Mouse (Mus musculus) heart, adult 18-20 months (tissue): ENCODE measurements around the gene Rtn2. TPM values are rescaled to one million over a fixed set of nuclear protein-coding genes. Genes with fewer than 3 reads are reported as not detected.

Source experiments
- DNase-seq, 2 experiments: peaks; one replicate each; pipeline ENCODE4 v3.0.0; 2021 to 2022; ENCODE audit warnings: mixed read lengths in 1 of 2
- long read RNA-seq, 2 experiments: library from polyadenylated mRNA; stranded (forward); transcript quantifications; one replicate each; pipeline ENCODE4 v2.0.0; 2021
- total RNA-seq, 2 experiments: library from RNA; stranded (reverse); gene quantifications; 2 replicates each; pipeline ENCODE4 v1.2.3; 2021

Rtn2 gene
- 100 to 1,000 TPM; 124 to 132 TPM for total RNA-seq
- long read RNA-seq, experiment 1, transcript Rtn2-202 (7 exons, 1,076 nt): major isoform, 27 of 40 reads
- long read RNA-seq, experiment 1, partial matches to known transcripts: 13 of 40 reads
- long read RNA-seq, experiment 1, other reads (novel, unspliced or antisense): 0 of 40 reads
- long read RNA-seq, experiment 2, transcript Rtn2-202 (7 exons, 1,076 nt): major isoform, 22 of 30 reads
- long read RNA-seq, experiment 2, partial matches to known transcripts: 8 of 30 reads
- long read RNA-seq, experiment 2, other reads (novel, unspliced or antisense): 0 of 30 reads

GRCm38 (mm10) chr7:19282385-19282784 lies at the start of gene Rtn2:
Gene Rtn2, plus strand, starts transcription at chr7:19282624.
- DNase-seq: peak; percentile 73

- no peak for DNase-seq
These were observed 47.8 kb upstream of the Rtn2 start for GRCm38 (mm10) chr7:19234652-19235051.

DNA sequence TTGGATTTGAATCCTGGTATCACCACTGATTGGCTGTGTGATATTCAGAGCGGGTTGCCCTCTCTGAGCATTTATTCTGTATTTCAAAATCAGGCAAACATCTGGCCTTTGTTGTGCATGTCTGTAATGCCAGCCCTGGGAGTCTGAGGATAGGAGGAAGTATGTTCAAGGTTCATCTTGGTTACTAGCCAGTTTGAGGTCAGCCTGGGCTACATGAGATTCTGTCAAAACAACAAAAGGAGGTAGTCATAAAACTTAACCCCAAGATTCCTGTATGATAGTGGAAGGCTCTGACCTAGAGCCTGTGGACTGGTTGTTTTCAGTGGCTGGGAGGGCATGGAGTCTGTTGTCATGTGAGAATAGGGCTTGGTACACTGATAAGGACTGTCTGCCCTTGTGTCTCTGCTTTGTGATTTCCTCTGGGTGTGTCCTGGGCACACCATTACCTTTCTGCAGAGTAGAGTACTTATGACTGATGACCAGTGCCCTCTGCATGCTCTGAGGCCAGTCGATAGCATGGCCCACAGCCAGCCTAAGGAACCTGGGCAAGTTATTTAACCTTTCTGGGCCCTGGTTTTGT lies 47.2 kb upstream of the Rtn2 start:
- no peak for DNase-seq

DNA sequence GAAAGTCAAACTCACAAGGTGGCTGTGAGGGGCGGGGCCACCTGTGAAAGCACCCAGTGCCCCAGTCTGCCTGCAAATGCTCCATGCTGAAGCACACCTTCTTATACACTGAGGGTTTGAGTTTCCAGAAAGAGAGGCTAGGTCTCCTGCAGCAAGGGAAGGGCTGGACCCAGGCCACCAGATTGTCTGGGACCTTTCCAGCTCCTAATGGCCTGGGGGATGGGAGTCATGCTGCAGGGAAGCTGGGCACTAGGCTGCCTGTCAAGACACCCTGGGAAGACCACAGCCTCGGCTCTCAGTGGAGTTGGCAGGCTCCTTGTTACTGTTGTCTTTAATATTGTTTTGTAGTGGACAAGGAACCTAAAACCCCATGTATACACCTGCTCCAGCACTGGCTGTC lies 46.0 kb upstream of the Rtn2 start:
- DNase-seq: peak; percentile 64 to 70

DNA sequence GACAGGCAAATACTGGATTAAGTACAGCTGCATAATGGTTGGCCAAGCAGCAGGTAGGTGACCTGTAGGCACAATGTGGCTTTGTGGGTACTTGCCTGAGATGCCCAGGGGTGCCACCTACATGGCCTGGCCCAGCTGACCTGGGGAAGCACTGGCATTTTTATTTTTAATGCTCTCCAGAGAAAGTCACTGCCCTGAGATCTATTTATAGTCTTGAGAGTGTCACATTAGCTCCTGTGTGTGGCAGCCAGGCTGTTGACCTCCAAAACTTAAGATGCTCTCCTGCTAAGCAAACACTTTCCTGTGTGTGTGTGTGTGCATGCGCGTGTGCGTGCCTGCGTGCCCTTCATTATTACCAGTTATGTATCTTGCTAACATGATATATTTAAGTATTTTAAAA lies 44.1 kb upstream of the Rtn2 start:
- DNase-seq: peak; percentile 46 to 67

GRCm38 (mm10) chr7:19239423-19239822 lies 43.0 kb upstream of the Rtn2 start:
- DNase-seq: peak; percentile 87 to 97

- no peak for DNase-seq
These were observed 42.4 kb upstream of the Rtn2 start for GRCm38 (mm10) chr7:19239986-19240385.

DNA sequence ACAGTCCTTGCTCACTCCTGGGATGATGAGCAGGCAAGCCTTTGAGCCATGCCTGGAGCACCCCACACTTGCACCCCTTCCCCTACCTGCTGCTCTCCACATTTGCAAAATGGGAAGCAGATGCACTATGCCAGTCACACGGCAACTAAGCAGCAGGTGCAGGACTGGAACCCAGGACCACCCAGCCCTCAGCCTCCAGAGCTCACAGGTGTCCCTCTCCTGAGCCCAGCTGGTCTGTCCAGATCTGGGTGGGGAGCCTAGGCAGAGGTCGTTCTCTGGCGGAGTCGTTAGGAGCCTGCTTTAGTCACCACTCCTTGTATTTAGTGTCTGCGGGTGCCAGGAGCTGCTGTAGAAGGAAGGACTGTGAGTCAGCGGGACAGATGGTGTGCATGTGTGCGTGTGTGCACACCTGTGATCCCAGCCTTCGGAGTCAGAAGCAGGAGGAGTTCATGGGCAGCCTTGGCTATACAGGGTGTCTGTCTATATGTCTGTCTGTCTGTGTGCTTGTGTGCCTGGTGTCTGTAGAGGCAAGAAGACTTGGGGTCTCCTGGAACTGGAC lies 41.4 kb upstream of the Rtn2 start:
- DNase-seq: no peak

DNA sequence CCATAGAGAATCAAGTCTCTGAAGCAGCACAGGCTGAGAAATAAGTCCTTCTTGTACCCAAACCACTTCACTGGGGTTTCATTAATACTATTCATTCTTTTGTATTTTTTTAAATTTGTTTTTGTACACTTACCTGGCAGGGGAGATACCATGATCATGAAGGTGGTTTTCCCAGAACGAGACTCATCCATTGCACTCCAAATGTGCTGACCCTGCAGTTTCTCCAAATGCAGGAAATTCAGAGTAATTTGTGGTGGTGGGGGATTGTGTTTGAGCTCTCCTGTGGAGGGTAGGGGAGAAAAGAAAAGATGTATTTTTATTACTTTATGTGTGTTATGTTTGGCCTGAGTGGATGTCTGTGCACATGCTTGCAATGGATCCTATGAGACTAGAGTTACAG lies 40.4 kb upstream of the Rtn2 start:
- no peak for DNase-seq

GRCm38 (mm10) chr7:19243858-19244257 lies 38.6 kb upstream of the Rtn2 start:
- no peak for DNase-seq

DNA sequence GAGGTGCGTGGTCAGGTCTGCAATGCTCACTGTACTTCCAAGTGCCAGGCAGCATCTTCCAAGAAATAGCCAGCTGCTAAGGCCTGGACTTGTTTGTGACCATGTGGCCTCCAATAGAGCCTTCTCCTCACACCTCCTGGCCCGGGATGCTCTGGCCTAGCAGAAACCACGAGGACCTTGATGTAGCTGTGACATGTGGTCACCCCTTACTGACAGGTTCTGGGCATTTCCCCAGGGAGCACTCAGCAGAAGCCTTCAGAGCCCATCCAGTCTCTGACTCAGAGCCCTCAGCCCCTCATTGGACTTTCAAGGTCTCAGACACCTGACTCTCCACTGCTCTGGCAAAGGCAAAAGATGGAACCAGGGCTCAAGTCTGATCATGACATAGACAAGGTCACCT lies 37.3 kb upstream of the Rtn2 start:
- DNase-seq: no peak

- no peak for DNase-seq
These were observed 35.6 kb upstream of the Rtn2 start for GRCm38 (mm10) chr7:19246855-19247254.

DNA sequence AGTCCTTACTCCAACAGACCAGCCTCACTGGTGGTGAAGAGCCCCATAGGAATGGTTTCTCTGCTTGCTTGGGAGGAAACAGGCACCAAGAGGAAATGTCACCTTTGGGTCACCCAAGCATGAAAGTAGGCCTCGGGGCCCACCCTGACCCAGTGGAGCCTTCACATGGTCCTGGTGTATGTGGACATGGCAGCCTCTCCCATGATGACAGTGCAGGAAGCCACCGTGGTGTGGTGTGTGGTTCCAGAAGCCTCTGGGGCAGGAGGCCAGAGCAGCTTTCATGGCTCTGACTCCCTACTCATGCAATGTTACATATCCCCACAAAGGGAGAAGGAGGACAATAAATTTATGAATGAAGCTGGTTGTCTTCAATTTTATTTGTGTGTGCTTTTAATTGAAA lies 34.9 kb upstream of the Rtn2 start:
- no peak for DNase-seq

DNA sequence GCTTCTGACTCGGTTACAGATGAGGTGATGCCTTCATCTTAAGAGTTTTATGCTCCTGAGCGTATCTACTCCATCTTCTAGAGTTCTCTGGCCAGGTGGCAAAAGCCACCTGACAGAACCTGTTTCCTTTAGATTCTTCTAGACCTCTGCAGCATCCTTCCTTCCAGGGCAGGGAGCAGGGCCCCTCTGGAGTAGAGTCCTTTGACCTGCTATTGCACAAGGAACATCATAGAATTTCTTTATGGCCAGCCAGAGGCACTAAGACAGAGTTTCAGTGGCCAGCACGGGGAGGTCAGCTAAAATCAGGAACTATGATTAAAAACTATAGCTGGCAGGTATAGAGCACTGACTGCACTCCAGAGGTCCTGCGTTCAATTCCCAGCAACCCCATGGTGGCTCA lies 30.3 kb upstream of the Rtn2 start:
- no peak for DNase-seq

- DNase-seq: peak in 1 of 2 experiments; percentile 43
These were observed 29.0 kb upstream of the Rtn2 start for GRCm38 (mm10) chr7:19253437-19253836.

DNA sequence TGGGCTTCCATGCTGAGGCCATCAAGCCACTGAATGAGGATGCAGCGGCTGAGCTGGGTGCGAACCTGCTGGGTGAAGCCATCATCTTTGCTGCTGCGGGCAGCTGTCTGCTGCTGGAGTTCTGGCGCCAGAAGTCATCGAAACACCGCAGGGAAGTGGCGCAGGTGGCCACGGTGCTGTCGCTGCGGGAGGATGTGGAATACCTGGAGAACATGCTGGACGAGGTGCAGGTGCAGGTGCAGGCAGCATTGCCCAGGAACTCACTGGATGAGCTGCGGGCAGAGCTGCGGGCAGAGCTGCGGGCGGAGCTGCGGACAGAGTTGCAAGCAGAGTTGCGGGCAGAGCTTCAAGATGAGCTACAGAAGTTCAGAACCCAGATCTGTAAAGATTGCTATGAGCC lies 27.0 kb upstream of the Rtn2 start:
- no peak for DNase-seq

GRCm38 (mm10) chr7:19256567-19256966 lies 25.9 kb upstream of the Rtn2 start:
- no peak for DNase-seq

GRCm38 (mm10) chr7:19257390-19258022 lies 24.9 kb upstream of the Rtn2 start:
- peak; percentile 79 to 85 for DNase-seq

DNA sequence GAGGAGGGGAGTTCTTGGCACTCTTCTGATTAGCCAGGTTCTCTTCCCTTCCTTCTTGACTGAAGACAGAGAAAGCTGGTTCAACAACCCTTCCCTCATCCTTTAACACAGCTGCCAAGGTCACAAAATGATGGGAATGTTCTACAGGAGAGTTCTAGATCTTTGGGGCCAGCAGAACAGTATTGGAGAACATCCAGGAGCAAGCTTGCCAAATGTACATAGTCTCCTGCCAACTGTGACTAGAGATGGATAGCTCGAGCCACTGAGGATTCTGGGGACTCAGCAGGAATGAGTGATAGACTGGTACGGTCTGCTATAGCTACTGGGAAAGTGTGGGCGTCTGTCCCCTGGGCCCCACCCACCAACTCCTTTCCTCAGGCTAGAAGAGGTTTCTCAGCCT lies 24.1 kb upstream of the Rtn2 start:
- peak; percentile 63 to 68 for DNase-seq

DNA sequence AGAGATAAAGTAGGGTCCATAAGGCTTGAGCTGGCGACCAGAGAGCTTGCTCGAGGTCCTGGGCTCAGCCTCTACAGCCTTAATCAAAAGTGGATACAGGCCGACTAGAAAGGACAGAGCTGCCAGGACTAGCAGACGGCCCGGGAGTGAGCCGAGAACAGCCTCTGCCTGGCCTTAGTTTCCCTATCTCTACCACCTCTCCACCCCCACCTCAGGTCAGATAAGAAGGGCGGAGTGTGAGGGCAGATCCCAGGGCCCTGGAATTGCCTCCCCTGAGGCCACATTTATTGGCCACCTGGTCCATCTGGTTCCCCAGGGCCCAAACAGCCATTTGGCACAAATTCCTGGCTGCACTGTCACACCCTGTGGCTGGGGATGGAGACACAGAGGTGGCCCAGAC lies 17.3 kb upstream of the Rtn2 start:
- peak; percentile 25 to 38 for DNase-seq

DNA sequence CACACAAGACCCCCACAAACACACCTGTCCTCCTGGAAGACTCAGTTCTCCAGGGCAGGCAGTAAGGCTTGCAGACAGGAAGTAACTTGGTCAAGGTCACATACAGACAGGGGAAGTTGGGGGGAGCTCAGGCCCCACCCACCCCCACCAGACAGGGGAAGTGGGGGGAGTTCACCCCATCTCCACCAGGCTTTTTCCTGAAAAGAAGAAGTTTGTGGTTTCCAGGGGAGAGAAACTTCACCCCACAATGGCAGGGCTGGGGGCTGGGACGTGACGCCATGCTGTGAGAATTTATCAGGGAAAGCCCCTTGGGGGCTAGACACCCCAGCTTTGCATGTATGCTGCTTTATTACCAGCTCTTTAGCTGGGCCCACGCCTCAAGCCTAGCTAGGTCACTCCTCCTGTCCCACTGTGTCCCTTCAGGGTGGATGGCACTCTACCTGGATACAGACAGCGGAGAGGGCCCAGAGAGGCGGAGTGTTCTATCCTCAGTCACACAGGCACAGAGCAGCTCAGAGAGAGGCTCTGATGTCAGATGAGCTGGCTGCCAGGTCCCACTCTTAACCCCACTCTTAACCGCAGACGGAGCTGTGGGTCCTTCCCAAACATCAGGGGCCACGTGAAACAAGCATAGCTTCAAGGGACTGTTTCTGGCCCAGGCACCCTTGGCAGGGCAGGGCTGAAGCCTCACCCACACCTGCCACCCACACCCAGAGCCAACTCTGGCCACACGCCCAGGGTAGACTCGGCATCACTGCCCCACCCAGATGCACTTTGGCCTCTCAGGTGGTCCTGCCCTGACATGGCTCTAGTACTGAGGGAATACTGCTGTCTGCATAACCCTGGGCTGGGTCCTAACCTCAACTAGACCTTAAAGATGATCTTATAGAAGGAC lies 16.2 kb upstream of the Rtn2 start:
- peak; percentile 27 to 60 for DNase-seq

- no peak for DNase-seq
These were observed 15.4 kb upstream of the Rtn2 start for GRCm38 (mm10) chr7:19267051-19267450.
